Mouse (Mus musculus): Measurements from ENCODE around the gene Gpr21.
"Not testable (repeated sequence)": the region's sequence is repeated elsewhere in the genome, so short reads cannot be mapped to it uniquely, and the experiment has no call there.

Gene Gpr21

GRCm38 (mm10) chr2:37516030-37516710, at the start of gene Gpr21:
Gene Gpr21, plus strand, starts transcription at chr2:37516332.
- DNase-seq, result no peak

DNA sequence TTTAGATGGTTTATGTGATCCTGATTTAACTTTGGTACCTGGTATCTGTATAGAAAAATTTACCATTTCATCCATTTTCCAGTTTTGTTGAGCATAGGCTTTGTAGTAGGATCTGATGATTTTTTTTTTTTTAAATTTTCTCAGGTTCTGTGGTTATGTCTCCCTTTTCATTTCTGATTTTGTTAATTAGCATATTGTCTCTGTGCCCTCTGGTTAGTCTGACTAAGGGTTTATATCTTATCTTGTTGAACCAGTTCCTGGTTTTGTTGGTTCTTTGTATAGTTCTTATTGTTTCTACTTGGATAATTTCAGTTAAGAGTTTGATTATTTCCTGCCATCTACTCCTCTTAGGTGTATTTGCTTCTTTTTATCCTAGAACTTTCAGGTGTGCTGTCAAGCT, 36.6 kb upstream of the Gpr21 start:
- DNase-seq, result no peak

GRCm38 (mm10) chr2:37480039-37480438, 36.1 kb upstream of the Gpr21 start:
- no peak for DNase-seq

DNA sequence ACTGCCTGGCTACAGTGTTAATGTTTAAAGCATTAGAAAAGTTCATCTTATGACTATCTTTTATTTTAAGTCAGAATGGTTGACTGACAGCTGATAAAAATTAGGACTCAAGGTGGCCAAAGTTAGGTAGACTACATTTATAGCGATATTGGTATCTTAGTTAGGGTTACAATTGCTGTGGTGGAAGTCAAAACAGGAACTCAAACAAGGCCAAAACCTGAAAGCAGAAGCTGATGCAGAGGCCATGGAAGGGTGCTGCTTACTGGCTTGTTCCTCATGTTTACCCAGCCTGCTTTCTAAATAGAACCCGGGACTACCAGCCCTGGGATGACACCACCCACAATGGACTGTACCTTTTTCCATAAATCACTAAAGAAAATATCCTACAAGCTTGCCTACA, 32.0 kb upstream of the Gpr21 start:
- DNase-seq, result no peak

DNA sequence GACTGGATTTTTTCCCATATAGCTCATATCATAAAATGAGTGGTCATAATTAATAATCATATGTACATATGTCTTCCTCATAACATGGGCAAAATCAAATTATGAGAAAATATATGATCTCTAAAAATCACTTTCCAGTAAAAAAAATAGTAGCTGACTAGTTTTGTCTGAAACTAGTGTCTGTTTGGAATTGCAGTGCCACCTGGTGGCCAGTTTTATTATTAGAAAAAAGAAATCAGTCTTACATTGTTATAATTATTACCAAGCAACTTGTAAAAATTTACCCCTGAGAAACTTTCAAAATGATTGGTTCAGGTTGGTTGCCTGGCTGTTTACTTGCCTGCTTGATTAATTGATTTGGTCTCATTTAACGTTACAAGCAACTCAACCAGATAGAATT, 30.8 kb upstream of the Gpr21 start:
- DNase-seq, result peak; percentile 13

DNA sequence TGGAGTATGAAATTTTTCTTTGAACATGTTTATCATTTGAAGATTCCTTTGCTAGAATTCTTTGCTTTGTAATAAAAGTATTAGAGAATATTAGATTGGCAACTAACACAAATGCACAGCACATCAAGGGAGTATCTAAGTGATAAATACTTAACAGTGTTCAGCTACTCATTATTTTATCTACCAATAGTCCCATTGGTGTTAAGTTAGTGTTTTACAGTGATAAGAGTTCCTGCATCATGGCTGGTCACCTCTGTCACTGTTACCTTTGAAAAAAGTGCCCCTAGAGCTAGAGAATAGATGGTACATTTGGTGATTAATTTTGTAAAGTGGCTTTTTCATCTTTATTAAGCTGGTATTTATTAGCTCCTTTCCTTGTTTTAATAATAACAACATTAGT, 29.7 kb upstream of the Gpr21 start:
- DNase-seq, result no peak

DNA sequence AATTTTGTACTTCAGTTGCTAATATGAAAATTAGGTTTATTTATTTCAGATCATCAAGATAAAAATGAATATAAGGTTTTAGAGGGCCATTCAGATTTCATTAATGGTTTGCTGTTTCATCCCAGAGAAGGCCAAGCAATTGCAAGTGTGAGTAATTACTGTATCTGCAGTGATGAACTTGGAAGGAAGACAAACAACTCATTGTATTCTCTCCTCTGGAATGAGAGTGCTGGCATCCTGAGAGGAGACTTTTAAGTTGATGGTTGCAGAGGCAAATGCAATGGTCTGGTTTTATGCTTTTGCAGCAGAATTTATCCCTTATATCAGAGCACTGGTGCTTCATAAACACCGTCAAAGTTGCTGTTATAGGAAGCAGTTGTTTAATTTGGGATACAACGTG, 27.2 kb upstream of the Gpr21 start:
- DNase-seq, result no peak

DNA sequence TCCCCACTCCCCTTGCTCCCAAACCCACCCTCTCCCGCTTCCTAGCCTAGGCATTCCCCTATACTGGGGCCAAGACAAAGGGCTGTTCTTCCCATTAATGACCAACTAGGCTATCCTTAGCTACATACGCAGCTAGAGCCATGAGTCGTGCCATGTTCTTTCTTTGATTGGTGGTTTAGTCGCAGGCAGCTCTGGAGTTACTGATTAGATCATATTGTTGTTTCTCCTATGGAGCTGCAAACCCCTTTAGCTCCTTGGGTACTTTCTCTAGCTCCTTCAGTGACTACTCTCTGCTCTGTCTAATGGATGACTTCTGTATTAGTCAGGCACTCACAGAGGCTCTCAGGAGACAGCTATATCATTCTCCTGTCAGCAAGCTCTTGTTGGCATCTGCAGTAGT, 18.8 kb upstream of the Gpr21 start:
- DNase-seq, result no peak

DNA sequence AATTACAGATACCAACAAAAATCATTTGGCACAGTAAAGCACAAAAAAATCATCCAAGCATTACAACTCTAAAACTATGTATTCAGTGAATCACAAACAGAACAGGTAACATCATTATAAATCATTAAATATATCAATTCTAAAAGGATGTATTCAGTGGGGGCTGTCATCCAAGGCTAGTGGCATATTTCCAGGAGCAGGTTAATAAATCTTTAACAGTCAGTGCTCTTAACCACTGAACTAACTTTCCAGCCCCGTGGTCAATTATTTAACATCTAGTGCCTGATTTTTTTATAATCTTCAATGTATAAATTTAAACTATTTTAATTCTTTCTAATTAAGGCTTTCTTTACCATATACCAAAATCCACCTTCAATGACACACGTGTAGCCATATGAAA, 10.3 kb upstream of the Gpr21 start:
- DNase-seq, result not testable (repeated sequence)

DNA sequence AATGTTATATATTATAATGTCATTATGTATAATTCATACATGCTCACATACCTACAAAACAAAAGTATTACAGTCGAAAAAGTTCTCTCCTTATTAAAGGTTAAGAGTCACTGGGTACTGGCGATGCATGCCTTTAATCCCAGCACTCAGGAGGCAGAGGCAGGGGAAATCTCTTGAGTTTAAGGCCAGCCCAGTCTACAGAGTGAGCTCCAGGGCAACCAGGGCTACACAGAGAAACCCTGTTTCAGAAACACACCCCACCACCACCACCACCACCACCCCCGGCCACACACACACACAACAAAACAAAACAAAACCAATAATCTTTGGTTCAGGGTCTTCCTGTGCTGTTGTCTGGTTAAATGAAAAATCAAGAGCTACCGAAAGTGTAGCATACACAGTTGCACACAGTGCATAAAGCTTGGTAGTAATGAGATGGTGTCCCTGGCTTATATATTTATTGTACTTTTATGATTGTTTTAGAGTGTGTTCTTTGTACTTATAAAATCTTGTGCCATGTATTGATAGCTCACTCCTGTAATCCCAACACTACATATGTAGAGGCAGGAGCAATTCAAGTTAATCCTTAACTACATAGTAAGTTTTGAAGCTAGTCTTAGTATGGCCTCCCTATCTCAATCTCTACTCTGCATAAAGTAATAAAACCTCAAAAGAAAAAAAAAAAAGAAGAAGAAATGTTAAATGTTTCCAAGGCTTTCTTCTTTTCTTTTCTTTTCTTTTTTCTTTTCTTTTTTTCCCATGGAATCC, 4.8 kb upstream of the Gpr21 start:
- no peak for DNase-seq

DNA sequence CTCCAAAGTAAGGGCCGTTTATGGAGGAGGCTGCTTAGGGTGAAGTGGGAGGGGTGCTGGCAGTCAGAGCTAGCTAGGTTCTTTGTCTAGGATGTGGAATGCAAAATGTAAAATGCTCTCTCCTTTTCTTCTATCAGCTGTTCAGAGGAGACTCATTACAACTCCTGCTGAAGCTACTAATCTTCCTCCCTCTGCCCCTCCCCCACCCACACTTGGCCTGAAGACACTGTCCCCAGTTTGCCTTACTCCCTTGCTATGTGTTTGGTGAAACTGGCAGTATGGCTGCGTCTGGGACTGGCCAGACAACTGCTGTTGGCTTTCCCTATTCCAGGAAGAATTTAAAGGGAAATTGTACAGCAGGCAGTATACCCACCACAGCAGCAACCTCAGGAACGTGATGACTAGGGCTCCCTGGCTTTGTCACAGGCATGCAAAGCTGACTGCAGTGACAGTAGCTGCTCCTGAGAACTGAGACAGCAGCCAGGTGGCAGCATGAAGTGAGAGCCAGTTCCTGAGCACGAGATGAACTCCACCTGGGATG, 860 bp downstream of the Gpr21 start:
- no peak for DNase-seq

GRCm38 (mm10) chr2:37518561-37519285, 2.6 kb downstream of the Gpr21 start:
- no peak for DNase-seq

DNA sequence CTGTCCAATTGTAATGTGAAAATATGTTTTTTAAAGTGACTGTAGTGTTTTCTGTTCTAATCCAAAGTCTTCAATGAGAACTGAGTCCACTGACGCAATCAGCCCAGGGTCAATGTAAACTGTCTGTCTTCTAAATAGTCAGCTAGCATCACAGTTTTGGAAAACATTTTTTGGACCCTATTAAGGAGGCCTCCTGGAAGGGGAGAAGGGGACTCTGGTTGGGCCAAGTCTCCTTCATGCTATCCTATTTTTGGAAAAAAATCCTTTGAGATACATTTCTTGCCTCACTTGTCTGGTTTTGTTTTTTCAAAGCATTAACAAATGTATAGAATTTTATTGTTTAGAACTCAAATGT, 3.1 kb downstream of the Gpr21 start:
- no peak for DNase-seq

DNA sequence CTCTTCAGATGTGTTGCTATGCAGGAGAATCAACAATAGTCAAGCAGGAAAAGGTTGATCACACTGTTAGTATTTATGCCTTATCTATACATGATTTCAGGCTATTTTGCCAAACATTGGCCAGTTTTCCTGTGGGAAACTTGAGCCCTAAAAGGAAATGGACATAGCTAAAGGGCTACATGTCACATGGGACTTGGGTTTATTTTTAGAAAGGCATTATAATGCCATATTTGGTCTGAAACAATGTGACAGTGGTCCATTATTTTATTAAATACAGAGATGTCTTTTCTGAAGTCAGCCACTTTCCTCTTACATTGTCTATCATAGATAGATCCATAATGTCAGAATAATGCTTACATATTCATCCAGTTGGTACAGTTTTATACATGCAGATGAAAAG, 11.5 kb downstream of the Gpr21 start:
- no peak for DNase-seq

DNA sequence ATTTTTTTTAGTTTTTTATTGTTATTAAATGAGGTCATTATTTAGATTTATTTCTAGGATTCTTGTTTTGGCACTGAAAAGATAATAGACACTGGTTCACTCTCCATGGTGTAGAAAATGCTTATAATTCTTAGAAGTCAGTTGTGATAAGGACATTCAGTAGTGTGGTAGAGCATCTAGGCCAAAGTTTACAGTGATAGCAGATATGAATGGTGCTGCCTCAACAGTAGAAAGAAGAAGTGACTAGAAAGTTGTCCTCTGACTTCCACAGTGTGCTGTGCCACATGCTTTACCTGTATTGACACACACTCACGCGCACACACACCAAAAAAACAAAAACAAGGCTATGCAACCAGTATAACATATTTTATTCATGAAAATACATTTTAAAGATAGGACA, 13.3 kb downstream of the Gpr21 start:
- no peak for DNase-seq

DNA sequence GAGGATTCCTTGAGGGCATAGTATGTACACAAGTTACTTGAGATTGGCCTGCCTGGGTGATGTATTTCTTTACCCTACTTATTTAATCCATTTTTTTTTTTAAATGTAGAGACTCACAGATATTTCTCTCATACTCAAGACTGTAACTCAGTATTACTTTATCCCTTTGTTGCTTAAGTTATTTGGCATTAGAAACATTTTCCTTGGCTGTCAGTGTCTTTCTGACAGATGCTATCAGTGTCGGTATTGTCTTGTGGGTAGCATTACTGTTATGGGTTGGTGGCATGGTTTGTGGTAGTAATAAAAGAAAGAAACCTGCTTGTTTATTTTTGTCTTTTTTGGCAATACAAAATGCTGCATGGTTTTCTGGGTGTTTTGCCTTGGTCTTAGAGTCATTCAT, 14.6 kb downstream of the Gpr21 start:
- DNase-seq, result no peak

GRCm38 (mm10) chr2:37531639-37532038, 15.5 kb downstream of the Gpr21 start:
- DNase-seq, result no peak

- DNase-seq, result no peak
These were observed 33.3 kb downstream of the Gpr21 start for GRCm38 (mm10) chr2:37549346-37550012.

- DNase-seq, result no peak
These were observed 40.2 kb downstream of the Gpr21 start for GRCm38 (mm10) chr2:37556366-37556765.

DNA sequence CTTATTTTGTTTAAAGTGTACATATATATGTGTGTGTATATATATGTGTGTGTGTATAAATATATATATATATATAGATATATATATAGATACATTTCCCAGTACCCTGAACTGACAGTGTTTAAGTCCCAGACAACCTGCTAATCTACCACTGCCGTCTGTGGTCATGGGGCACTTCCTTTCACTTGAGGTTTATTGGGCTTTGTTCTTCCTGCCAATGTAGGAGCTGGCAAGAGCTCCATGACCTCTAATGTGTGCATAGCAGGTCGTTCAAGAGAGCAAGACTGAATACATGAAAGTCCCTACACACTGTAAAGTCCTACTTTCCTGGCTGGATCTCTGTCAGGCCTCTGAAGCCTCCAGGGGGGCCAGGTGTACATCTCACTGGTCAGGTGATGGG, 49.4 kb downstream of the Gpr21 start:
- peak; percentile 14 for DNase-seq

- no peak for DNase-seq
These were observed 49.9 kb downstream of the Gpr21 start for GRCm38 (mm10) chr2:37566035-37566434.

DNA sequence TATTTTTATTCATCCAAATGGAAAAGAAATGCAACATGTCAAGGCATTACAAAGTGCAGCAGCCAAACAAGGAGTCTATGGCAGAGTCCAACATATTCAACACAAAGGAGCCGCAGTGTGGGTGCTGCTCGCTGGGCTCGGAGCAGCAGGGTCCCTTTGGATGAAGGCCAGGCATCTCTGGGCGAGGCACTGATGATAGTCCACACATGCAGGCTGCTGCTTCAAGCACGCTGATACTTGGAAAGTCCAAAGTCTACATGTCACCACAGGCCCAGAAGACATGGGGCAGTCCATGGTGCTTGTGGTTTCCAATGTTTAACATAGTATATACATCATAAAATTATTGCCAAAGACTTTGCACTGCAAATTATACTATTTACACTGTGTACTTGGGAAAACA, 53.8 kb downstream of the Gpr21 start:
- no peak for DNase-seq

Measured in thymus, postnatal 25 days (tissue).